Mouse (Mus musculus): ENCODE data around the gene Atp8b4.
A peak's percentile ranks its signal among the peaks of the same experiment; 100 is the strongest.

Gene Atp8b4

DNA sequence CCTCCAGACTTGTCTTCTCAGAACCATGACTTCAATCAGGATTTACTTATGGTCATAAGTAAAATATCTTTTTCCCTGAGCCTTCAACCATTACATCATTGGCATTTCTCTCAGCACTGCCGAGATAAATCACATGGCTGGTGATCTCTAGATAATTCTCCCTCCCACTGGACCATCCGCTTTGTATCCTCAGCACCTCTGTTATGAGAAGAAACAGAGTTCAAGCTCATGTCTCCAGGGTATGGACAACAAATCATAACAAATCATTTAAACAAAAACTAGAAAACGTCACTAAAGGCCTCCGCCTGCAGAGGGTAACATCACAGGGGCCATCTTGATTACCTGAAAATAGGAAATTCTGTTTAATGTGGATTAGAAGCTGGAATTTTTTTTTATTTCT, 58.9 kb downstream of the Atp8b4 start:
- H3K27me3 ChIP-seq (ENCODE audit: insufficient read depth, low read length) = no peaks in the 10 kb centered on the region
- TF ChIP-seq NANOG (IDR thresholded peaks at IDR 0.05; ENCODE audit: borderline replicate concordance, low read length) (no peak), POU5F1 (IDR thresholded peaks at IDR 0.05; ENCODE audit: borderline replicate concordance, low read length) (no peak), CTCF (conservative IDR thresholded peaks at IDR 0.05; ENCODE audit: low read length) (no peak)
- H3K4me1 ChIP-seq (replicated peaks; ENCODE audit: low read depth, low read length) = no peaks in the 10 kb centered on the region

DNA sequence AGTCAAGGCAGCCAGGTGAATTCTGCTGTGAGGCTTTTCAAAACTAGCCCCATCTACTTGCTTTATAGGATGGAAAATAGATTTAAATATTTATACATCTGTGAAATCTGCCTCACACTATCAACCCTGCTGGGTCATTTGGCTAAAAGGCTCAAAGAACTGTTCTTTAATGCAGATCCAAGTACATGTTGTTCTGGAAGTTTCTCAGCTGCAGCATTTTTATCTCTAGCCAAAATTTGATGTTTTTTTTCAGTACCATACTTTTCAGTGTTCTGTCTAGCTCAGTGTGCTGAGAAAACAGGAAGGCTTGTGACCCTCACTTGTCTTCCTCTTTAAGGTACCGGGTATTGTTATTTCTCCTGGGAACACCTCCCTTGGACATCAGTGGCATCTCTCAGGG, 65.8 kb downstream of the Atp8b4 start:
- no peaks in the 10 kb centered on the region for H3K4me1 ChIP-seq (replicated peaks; ENCODE audit: low read depth, low read length)
- TF ChIP-seq CTCF (conservative IDR thresholded peaks at IDR 0.05; ENCODE audit: low read length) (no peak), NANOG (IDR thresholded peaks at IDR 0.05; ENCODE audit: borderline replicate concordance, low read length) (no peak), POU5F1 (IDR thresholded peaks at IDR 0.05; ENCODE audit: borderline replicate concordance, low read length) (no peak)
- H3K27me3 ChIP-seq (ENCODE audit: insufficient read depth, low read length) = no peaks in the 10 kb centered on the region
- no peaks in the 10 kb centered on the region for H3K36me3 ChIP-seq (ENCODE audit: insufficient read depth, low read length)
- no peak overlapping the region for H3K4me3 ChIP-seq (replicated peaks; ENCODE audit: low read length)
- no peaks in the 10 kb centered on the region for H3K9me3 ChIP-seq (ENCODE audit: low read length)

More for the DNA sequence above, 58.9 kb downstream of the Atp8b4 start:
- H3K4me3 ChIP-seq (replicated peaks; ENCODE audit: low read length) = no peak overlapping the region
- no peaks in the 10 kb centered on the region for H3K36me3 ChIP-seq (ENCODE audit: insufficient read depth, low read length)
- H3K9me3 ChIP-seq (ENCODE audit: low read length) = no peaks in the 10 kb centered on the region

DNA sequence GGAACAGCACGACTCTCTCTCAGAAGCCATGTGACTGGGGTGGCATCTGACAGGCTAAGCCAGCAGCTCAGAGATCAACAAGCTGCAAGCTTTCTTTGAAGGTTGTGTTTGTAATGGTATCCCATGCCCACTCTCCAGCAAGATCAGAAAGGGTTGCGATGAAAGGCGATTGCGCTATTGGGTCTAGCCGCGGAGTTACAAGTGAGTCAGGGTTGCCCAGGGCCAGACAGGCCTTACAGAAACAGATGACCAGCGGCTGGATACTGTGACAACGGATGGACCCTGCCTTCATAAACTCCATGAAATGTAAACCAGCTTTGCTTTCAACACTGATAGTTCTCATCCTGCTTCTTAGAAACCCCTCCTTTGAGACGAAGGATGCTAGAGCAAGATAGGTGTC, 66.2 kb downstream of the Atp8b4 start:
- no peaks in the 10 kb centered on the region for H3K4me1 ChIP-seq (replicated peaks; ENCODE audit: low read depth, low read length)
- no peak overlapping the region for H3K4me3 ChIP-seq (replicated peaks; ENCODE audit: low read length)
- TF ChIP-seq CTCF (conservative IDR thresholded peaks at IDR 0.05; ENCODE audit: low read length) (no peak), POU5F1 (IDR thresholded peaks at IDR 0.05; ENCODE audit: borderline replicate concordance, low read length) (no peak), NANOG (IDR thresholded peaks at IDR 0.05; ENCODE audit: borderline replicate concordance, low read length) (no peak)
- no peaks in the 10 kb centered on the region for H3K36me3 ChIP-seq (ENCODE audit: insufficient read depth, low read length)
- H3K9me3 ChIP-seq (ENCODE audit: low read length) = no peaks in the 10 kb centered on the region
- no peaks in the 10 kb centered on the region for H3K27me3 ChIP-seq (ENCODE audit: insufficient read depth, low read length)

DNA sequence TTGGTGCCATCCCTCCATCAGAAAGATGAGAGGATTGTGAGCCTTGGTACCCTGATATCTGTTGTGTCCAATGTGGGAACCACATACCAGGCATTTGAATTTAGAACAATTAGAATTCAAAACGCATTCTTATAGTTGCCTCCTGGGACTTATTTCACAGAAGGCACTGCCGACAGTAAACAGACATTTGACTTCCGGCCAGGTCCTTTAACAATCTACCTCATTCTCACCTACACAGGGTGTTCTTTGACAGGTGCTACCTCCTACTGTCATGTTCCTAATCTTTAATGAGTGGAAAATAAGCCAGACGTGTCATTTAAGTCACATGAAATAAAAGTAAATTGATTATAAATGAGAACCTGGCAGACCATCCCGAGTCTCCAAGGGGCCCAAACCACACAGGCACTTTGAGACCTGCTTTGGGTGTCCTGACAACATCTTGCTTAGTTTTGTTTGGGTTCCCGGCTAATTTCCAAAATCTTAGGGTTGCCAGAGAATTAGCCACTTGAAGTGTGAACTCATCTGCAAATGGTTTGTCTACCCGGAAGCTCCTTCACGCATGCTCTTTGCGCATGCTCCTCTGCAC, 67.9 kb downstream of the Atp8b4 start:
- Histone ChIP-seq H3K9me3 (ENCODE audit: low read length) (no peaks in the 10 kb centered on the region), H3K27me3 (ENCODE audit: insufficient read depth, low read length) (no peaks in the 10 kb centered on the region), H3K4me1 (replicated peaks; ENCODE audit: low read depth, low read length) (no peaks in the 10 kb centered on the region), H3K4me3 (replicated peaks; ENCODE audit: low read length) (no peak overlapping the region), H3K36me3 (ENCODE audit: insufficient read depth, low read length) (no peaks in the 10 kb centered on the region)
- TF ChIP-seq CTCF (conservative IDR thresholded peaks at IDR 0.05; ENCODE audit: low read length) (no peak), POU5F1 (IDR thresholded peaks at IDR 0.05; ENCODE audit: borderline replicate concordance, low read length) (no peak), NANOG (IDR thresholded peaks at IDR 0.05; ENCODE audit: borderline replicate concordance, low read length) (no peak)

DNA sequence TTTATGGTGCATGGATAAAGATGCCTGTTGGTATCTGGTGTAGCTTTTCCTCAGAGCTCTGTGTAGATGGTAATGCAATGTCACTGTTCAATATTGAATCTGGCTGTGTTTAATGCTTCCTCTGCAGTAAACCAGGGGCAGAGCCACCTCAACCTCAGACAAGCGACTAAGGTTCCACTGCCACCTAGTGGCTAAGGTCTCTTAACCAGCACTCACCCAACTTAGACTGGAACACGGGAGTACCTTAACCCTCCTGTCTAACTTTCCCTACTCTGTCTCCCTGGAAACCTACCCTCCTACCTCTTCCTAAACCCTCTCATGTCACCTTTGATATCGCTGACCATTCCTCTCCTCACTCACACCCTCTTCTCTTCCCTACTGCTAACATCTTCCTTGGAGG, 71.2 kb downstream of the Atp8b4 start:
- no peaks in the 10 kb centered on the region for H3K36me3 ChIP-seq (ENCODE audit: insufficient read depth, low read length)
- no peak overlapping the region for H3K4me3 ChIP-seq (replicated peaks; ENCODE audit: low read length)
- no peaks in the 10 kb centered on the region for H3K4me1 ChIP-seq (replicated peaks; ENCODE audit: low read depth, low read length)
- no peaks in the 10 kb centered on the region for H3K9me3 ChIP-seq (ENCODE audit: low read length)
- TF ChIP-seq CTCF (conservative IDR thresholded peaks at IDR 0.05; ENCODE audit: low read length) (peak; percentile 52), NANOG (IDR thresholded peaks at IDR 0.05; ENCODE audit: borderline replicate concordance, low read length) (no peak), POU5F1 (IDR thresholded peaks at IDR 0.05; ENCODE audit: borderline replicate concordance, low read length) (no peak)
- H3K27me3 ChIP-seq (ENCODE audit: insufficient read depth, low read length) = no peaks in the 10 kb centered on the region

GRCm38 (mm10) chr2:126425223-126425622, 75.3 kb downstream of the Atp8b4 start:
- TF ChIP-seq NANOG (IDR thresholded peaks at IDR 0.05; ENCODE audit: borderline replicate concordance, low read length) (no peak), CTCF (conservative IDR thresholded peaks at IDR 0.05; ENCODE audit: low read length) (no peak), POU5F1 (IDR thresholded peaks at IDR 0.05; ENCODE audit: borderline replicate concordance, low read length) (no peak)
- Histone ChIP-seq H3K4me3 (replicated peaks; ENCODE audit: low read length) (no peak overlapping the region), H3K36me3 (ENCODE audit: insufficient read depth, low read length) (no peaks in the 10 kb centered on the region), H3K9me3 (ENCODE audit: low read length) (no peaks in the 10 kb centered on the region), H3K4me1 (replicated peaks; ENCODE audit: low read depth, low read length) (no peaks in the 10 kb centered on the region), H3K27me3 (ENCODE audit: insufficient read depth, low read length) (no peaks in the 10 kb centered on the region)

- no peaks in the 10 kb centered on the region for H3K4me1 ChIP-seq (replicated peaks; ENCODE audit: low read depth, low read length)
- H3K9me3 ChIP-seq (ENCODE audit: low read length) = no peaks in the 10 kb centered on the region
- H3K4me3 ChIP-seq (replicated peaks; ENCODE audit: low read length) = no peak overlapping the region
- no peaks in the 10 kb centered on the region for H3K27me3 ChIP-seq (ENCODE audit: insufficient read depth, low read length)
- TF ChIP-seq POU5F1 (IDR thresholded peaks at IDR 0.05; ENCODE audit: borderline replicate concordance, low read length) (no peak), NANOG (IDR thresholded peaks at IDR 0.05; ENCODE audit: borderline replicate concordance, low read length) (no peak), CTCF (conservative IDR thresholded peaks at IDR 0.05; ENCODE audit: low read length) (no peak)
- H3K36me3 ChIP-seq (ENCODE audit: insufficient read depth, low read length) = no peaks in the 10 kb centered on the region
These were observed 75.8 kb downstream of the Atp8b4 start for GRCm38 (mm10) chr2:126424714-126425113.

DNA sequence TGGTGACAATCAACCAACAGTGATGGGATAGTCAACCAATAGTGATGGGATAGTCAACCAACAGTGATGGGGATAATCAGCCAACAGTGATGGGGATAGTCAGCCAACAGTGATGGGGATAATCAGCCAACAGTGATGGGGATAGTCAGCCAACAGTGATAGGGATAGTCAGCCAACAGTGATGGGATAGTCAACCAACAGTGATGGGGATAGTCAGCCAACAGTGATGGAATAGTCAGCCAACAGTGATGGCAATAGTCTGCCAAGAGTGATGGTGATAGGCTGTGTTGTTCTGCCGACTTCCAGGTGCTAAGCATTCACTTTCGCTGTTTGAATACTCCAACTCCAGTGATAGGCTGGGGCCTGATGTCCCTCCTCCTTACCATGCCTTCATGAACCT, 79.6 kb downstream of the Atp8b4 start:
- Histone ChIP-seq H3K27me3 (ENCODE audit: insufficient read depth, low read length) (no peaks in the 10 kb centered on the region), H3K4me1 (replicated peaks; ENCODE audit: low read depth, low read length) (no peaks in the 10 kb centered on the region), H3K4me3 (replicated peaks; ENCODE audit: low read length) (no peak overlapping the region), H3K9me3 (ENCODE audit: low read length) (no peaks in the 10 kb centered on the region), H3K36me3 (ENCODE audit: insufficient read depth, low read length) (no peaks in the 10 kb centered on the region)
- TF ChIP-seq NANOG (IDR thresholded peaks at IDR 0.05; ENCODE audit: borderline replicate concordance, low read length) (no peak), CTCF (conservative IDR thresholded peaks at IDR 0.05; ENCODE audit: low read length) (no peak), POU5F1 (IDR thresholded peaks at IDR 0.05; ENCODE audit: borderline replicate concordance, low read length) (no peak)

GRCm38 (mm10) chr2:126418916-126419315, 81.6 kb downstream of the Atp8b4 start:
- no peak overlapping the region for H3K4me3 ChIP-seq (replicated peaks; ENCODE audit: low read length)
- no peaks in the 10 kb centered on the region for H3K27me3 ChIP-seq (ENCODE audit: insufficient read depth, low read length)
- no peaks in the 10 kb centered on the region for H3K36me3 ChIP-seq (ENCODE audit: insufficient read depth, low read length)
- no peaks in the 10 kb centered on the region for H3K9me3 ChIP-seq (ENCODE audit: low read length)
- no peaks in the 10 kb centered on the region for H3K4me1 ChIP-seq (replicated peaks; ENCODE audit: low read depth, low read length)
- TF ChIP-seq NANOG (IDR thresholded peaks at IDR 0.05; ENCODE audit: borderline replicate concordance, low read length) (no peak), POU5F1 (IDR thresholded peaks at IDR 0.05; ENCODE audit: borderline replicate concordance, low read length) (no peak), CTCF (conservative IDR thresholded peaks at IDR 0.05; ENCODE audit: low read length) (no peak)
